Mouse (Mus musculus) kidney, postnatal 0 days (tissue): ENCODE measurements at regions not wholly inside any gene's neighbourhood (a gene's known extent, or its start where the extent isn't known, plus 50 kb on each side); places are given as distances from the start of the nearest gene placed in this dataset.

ENCODE experiments used
- ATAC-seq: fragments of 200-750 bp; cut with Nextera tagmentation; replicated peaks from 2 replicates; pipeline ENCODE4 v1.8.0; 2017; ENCODE audit warnings: low read depth, moderate number of reproducible peaks, moderate TSS enrichment, moderate library complexity; ENCODE audit not compliant: low FRiP score
- DNase-seq: peaks from one replicate; pipeline ENCODE4 v3.0.0-alpha.2; 2016; ENCODE audit warnings: low spot score
- H3K27ac ChIP-seq: fragments of 300-500 bp; sonication (generic); 2 replicates; pipeline ENCODE4 v1.5.1; 2014; ENCODE audit warnings: mild to moderate bottlenecking
- H3K27me3 ChIP-seq: fragments of 300-500 bp; sonication (generic); 2 replicates; pipeline ENCODE4 v1.6.1; 2014; ENCODE audit warnings: low read length, mixed read lengths; ENCODE audit not compliant: insufficient read depth
- H3K36me3 ChIP-seq: fragments of 300-500 bp; sonication (generic); 2 replicates; pipeline ENCODE4 v1.6.1; 2014; ENCODE audit warnings: low read length, mixed read lengths; ENCODE audit not compliant: insufficient read depth
- H3K4me1 ChIP-seq: fragments of 300-500 bp; sonication (generic); replicated peaks from 2 replicates; pipeline ENCODE4 v1.6.1; 2014; ENCODE audit warnings: antibody characterized with exemption, low read length, mixed read lengths; ENCODE audit not compliant: insufficient read depth
- H3K4me2 ChIP-seq: fragments of 300-500 bp; sonication (generic); 2 replicates; pipeline ENCODE4 v1.6.1; 2014; ENCODE audit warnings: mild to moderate bottlenecking, low read length, moderate library complexity, mixed read lengths
- H3K4me3 ChIP-seq: fragments of 300-500 bp; sonication (generic); replicated peaks from 2 replicates; pipeline ENCODE4 v1.5.1; 2014; ENCODE audit warnings: low read depth, low read length
- H3K9ac ChIP-seq: fragments of 300-500 bp; sonication (generic); 2 replicates; pipeline ENCODE4 v1.6.1; 2014; ENCODE audit warnings: low read depth, low read length
- H3K9me3 ChIP-seq: fragments of 300-500 bp; sonication (generic); replicated peaks from 2 replicates; pipeline ENCODE4 v1.6.1; 2016; ENCODE audit warnings: low read length, inconsistent platforms, mixed read lengths
- CTCF ChIP-seq: IDR thresholded peaks from 2 replicates; pipeline ENCODE4 v1.5.1; 2016; ENCODE audit warnings: antibody characterized with exemption, low read depth, mild to moderate bottlenecking, moderate library complexity
- WGBS: fragments of 180-500 bp; shearing (Covaris S2); extraction: QIAGEN DNeasy Blood & Tissue Kit; methylation state at CpG from one replicate; pipeline ENCODE4 v1.1.7; 2014; 5-methylcytosine and 5-hydroxymethylcytosine counted together

DNA sequence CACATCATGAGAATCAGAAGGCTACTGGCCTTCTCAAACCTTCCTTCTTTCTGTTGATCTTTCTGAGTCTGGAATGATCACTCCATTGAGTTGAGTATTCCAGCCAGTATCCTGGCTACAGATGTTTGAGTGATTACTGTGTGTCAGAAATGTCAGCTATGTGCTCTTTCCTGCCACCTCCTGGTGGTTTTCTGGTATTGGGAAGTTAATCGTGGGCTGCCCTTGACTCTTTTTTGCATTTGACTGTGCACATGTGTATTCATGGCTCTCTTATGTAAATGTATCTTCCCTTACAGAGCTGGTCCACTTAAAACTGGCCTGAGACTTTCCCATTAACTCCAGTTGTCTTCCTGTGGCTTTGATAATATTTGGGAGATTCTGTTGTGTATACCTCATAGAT lies 86.6 kb upstream of the Vmn1r26 start:
- Histone ChIP-seq H3K36me3 (no peaks in the 10 kb centered on the region), H3K4me2 (no peak overlapping the region), H3K27ac (no peak overlapping the region), H3K9me3 (no peaks in the 10 kb centered on the region), H3K27me3 (no peaks in the 10 kb centered on the region), H3K9ac (no peak overlapping the region), H3K4me1 (no peaks in the 10 kb centered on the region), H3K4me3 (no peak overlapping the region)
- DNase-seq (no peak), ATAC-seq (no peak)
- 36% methylated on average over 1 of the region's 1 CpGs for WGBS
- peak; percentile 45; the same call in 1 of the 2 replicates for TF ChIP-seq CTCF
